Mouse (Mus musculus): Measurements from ENCODE around the gene Abracl.

Abracl gene

DNA sequence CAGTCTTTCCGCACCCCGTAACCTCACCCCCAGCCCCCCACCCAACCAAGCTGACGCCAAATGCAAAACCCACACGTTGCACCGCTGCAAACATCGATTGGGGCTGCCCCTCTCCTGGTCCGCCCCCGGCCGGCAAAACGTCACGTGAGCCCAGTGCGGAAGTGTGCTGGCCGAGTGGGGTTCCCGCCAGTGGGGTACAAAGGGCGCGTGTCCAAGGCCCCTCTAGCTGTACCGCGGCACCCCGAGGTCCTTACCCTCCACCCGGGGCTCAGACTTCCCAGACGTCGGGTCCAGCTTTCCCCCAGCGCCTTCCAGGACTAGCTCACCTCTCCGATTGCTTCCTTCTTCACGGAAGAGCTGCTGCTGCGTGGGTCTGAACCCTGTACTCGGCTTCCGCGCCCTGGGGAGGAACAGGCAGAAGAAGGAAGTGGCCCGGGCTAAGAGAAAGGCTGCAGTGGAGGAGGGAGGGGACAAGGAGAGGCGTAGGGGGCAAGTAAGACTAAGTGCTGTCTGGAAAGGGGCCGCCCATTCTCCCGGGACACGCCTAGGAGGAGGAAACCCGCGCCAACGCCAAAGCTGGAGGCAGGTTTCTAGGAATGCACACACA lies at the start of gene Abracl:
Abracl (minus strand) TSS at position 548 of the 607 bp plus-strand sequence.
- DNase-seq: peak; percentile 59 to 68

DNA sequence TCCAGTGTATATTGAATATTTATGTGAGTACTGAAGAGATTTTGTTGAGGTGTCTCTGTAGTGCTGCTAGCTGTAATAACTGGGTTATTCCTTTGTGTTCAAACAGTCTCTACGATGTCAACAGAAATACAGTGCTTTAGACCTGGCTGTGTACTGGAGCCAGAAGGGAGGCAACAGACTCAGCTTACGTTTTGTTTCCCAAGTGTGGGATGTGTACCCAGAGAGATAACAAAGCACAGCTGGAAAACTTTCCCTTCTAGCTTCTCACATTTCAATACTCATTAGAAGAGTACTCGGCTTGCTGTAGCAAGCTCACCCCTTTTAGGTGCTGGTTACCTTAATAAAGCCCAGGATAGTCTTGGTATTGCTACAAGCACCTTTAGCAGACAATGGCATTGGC lies 49.8 kb upstream of the Abracl start:
- no peak for DNase-seq

DNA sequence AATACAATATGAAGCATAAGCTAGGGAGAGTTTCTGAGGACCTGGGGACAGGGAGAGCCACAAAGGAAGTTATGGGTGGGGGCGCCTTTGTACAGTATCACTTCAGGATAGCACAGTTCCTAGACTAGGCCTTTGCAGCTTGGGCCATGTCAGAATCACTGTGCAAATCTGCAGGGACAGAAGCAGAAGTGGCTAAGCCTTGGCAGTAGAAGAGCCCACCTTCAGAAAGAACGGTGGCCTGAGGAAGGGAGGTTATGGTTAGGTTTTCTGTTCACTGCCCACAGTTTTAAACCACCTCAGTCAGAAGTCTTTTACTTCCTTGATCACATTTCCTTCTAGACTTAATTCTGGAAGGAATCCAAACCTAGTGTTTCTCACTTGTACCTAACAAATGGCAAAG lies 47.5 kb upstream of the Abracl start:
- no peak for DNase-seq

DNA sequence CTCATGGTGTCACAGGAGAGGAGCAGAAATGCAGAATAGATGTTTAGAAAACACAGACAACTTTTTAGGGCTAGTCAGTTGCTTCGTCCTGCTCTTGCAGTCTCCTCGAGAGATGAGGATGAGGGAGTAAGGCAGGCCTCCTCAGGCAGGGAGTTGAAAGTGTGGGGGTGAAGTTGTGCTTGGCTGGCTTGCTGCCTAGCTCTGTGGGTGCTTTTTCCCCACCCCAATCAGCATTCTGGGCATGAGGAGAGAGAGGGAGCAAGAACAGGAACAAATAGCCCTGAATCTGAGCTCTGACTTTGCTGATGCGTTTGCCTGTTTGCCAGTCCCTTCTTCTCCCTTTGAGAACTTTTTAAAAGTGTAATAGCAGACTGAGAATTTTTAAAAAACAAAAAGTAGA lies 47.1 kb upstream of the Abracl start:
- DNase-seq: peak in 1 of 2 experiments; percentile 38

DNA sequence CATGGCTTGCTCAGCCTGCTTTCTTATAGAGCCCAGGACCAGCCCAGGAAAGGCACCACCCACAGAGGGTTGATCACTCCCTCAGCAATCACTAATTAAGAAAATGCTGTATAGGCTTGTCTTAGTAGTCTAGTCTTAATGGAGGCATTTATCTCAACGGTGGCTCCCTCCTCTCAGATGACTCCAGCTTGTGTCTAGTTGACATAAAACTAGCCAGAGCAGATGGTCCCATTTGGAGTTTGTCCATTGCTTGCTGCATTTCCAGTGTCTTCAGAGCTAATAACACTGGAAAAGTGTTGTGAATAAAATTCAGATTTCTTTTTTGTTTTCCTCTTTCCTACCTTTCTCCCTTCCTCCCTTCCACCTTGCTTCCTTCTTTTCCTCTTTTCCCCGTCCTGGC lies 46.5 kb upstream of the Abracl start:
- peak; percentile 26 to 59 for DNase-seq

DNA sequence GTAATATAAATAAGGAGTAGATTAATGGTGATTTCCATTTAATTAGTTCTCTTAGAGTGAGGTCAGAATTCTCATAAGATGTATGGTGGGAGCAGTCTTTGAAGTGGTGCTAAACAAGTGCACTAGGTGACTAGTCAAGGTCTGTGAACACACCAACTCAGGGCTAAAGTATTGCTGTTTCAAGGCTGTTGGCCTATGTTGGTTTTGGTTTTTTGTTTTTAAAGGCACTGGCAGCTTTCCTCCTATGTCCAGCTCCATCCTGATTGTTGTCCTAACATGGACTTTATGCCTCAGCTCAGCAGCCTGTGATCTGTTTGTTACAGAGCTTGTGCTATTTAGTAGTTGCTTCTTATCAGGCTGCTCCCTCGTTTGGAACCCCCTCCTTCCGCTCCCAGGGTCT lies 45.8 kb upstream of the Abracl start:
- no peak for DNase-seq

DNA sequence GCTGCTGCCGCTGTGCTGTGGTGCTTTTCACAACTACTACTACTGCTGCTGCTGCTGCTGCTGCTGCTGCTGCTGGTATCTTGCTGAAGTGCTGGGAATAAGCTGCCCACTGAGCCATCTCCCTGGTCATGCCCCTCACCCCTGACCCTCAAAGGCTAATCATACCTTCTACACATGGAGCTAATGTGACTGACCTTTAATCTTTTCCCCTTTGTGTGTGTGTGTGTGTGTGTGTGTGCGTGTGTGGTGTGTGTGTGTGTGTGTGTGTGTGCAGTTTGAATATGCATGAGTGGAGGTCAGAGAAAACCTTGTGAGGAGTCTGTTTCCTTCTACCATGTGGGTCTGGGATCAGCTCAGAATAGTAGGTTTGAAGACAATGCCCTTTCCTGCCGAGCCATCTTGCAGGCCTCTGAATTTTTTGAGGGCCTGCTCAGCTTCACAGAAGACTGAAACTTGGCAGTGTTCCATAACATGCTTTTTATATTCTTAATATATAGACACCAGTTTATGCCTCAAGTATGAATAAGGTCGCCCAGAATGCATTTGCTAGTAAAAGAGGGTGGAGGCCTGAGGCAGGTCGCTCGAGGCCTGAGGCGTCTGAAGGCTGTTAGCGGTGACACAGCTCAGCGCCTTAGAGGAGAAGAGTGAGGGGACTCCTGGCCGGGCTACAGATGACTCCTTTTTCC lies 44.8 kb upstream of the Abracl start:
- DNase-seq: no peak

DNA sequence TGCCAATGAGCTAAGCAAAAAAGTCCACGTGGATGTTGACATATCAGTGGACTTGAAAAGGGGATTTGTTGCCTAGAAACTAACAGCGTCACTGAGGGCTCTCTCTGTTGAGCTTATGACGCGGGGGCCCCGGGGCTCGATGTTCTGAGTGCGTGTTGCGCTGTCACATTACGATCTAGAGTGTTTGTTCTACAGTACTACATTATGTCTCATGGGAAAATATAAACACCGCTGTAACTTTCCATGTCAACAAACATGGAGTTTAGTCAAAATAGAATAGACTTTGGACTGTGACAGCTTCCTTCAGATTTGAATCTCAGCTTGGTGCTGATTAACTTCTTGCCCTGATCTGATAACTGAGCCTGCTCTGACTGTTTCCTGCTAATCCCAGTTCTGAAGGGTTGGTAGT lies 42.9 kb upstream of the Abracl start:
- DNase-seq: no peak

DNA sequence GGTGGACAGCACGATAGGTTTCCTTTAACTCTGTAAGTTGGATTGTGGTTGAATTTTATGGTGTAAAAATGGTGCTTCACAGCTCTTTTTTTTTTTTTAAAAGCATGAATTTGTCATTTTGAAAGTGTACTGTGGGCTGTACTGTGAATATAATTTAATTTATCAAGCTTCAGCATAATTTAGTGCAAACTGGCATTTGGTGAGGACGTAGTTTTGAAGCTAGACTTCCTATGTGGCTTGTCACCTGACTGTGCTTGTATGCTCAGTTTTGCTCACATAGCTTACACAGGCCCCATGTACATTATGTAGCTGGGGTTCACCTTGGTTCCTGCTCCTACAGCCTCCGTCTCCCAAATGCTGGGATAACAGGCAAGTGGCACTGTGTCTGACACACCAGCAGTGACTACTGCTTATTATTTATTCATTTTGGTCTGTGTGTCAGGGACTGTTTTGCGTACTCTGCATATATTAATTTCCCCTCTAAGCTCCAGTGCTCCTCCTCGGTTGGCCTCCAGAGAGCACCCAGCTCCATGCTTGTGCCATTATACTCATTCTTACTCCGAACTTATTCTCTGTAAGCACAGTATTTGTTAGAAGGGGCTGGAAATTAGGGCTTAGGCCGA lies 41.6 kb upstream of the Abracl start:
- no peak for DNase-seq

DNA sequence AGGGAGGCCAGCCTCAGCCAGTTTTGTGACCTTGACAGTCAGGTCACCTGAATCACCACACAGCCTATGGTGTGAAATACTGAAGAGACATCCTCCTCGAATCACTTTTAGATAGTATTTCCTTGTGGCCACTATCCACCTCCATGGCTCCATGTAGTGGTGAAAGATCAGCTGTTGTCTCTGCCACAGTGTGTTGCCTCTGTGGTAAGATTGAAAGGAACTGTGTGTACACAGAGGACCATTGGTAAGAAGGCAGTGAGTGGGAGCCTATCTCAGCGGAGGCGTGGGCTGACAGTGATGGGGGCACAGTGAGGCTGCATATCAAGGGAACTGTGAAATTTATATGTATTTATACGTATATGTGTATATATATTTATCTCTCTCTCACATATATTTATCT lies 38.4 kb upstream of the Abracl start:
- DNase-seq: no peak

DNA sequence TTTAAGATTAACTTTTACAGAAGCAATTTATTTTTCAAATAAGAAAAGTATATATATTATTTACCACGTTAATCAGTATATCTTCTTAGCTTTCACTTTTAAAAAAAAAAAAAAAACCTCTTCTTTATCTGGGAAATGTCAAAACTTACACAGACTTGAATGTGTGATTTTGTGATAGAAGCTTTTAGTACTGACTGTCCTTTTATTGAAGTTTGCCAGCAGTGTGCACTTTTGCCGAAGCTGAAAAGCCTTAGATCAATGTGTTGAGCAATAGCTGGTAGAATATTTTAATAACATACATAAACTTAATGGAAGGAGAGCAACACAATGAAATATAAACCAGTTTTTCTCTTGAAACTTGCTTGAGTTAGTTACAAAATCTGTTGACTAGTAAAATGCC lies 37.7 kb upstream of the Abracl start:
- DNase-seq: no peak

DNA sequence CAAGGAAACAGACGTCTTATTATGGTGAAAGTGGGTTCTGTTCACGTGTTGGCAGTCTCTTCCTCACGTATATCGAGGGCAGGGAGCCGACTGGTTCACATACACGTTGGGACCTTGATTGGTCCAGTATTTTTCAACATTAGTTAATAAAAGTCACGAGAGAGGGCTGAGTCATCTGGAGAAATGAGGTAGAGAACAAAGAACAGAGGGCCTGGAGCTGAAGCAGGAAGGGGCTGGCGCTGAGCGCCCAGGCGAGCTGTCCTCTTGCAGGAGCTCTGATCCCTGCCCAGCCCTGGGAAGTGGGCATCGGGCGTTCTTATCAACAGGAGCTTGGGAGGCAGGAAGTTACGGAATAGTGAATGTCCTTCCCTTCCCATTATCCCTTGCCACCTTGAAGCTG lies 36.7 kb upstream of the Abracl start:
- no peak for DNase-seq

DNA sequence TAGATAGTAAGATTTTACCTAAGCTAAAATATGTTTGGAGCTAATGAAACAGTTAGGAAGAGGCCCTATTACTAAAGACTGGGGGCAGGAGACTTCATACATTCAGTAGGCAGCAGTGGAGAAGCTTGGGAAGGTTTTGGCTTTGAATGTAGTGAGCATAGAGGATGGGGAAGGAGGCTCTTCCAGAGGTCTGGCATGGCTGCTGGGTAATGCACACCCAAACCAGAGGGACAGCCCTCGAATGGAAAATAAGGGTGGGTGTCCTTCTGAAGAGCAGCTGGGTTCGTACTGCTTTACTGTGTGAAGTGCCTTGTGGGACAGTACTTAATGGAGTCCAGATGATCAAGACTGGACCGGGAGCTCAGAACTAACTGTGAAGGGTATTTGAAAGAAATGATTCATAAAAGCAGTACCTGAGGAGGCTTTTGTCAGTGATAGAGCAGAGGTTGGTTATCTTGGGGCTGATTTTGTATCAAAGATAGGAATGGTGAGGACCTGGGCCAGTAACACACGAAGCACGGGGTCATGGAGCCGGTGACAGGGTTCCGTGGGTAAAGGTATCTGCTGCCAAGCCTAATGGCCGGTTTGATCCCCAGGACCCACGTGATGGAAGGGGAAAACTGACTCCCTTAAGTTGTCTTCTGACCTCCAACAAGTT lies 35.7 kb upstream of the Abracl start:
- no peak for DNase-seq

DNA sequence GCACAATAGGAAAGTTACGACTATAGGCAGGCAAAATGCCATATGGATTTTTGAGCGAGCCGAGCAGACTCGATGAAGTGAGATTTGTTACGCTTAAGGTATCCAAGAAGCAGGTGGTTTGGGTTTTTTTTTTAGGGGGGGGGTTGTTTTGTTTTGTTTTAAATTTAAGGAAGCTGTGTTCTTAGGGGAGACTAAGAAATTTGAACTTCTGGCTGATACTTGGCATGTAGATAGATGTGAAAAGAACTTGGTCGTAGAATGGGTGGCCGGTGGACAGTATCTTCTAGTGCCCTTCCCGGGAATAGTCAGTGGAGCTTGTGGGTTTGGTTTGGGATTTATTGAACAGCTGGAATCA lies 33.3 kb upstream of the Abracl start:
- DNase-seq: peak in 1 of 2 experiments; percentile 9

DNA sequence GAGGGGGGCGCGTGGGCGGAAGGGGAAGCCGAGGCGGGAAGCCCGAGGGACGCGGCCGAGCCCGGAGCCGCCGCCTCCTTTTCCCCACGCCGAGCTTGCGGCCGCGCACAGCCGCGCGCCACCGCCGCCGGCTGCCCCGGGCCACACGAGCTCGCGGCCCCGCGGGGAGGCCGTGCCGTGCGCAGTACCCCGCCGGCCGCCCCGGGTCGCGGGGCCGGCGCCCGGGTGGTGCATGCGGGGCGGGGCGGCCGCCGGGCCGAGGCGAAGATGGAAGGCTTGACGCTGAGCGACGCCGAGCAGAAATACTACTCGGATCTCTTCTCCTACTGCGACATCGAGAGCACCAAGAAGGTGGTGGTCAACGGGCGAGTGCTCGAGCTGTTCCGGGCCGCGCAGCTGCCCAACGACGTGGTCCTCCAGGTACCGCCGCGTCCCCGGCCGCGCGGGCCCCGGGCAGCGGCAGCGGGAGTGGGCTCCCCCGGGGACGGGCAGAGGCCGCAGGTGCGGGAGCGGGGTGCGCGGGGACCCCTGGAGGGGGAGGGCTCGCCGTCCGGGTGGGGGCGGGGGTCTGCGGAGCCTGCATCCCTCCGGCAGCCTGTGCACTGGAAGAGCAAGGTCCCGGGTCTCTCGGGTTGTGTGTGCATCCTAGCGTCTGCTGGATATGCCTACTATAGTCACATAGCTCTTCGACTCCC lies 32.8 kb upstream of the Abracl start, which contains the start of gene Reps1:
Reps1 (plus strand) TSS at position 166 of the 695 bp plus-strand sequence.
- peak; percentile 62 to 69 for DNase-seq

DNA sequence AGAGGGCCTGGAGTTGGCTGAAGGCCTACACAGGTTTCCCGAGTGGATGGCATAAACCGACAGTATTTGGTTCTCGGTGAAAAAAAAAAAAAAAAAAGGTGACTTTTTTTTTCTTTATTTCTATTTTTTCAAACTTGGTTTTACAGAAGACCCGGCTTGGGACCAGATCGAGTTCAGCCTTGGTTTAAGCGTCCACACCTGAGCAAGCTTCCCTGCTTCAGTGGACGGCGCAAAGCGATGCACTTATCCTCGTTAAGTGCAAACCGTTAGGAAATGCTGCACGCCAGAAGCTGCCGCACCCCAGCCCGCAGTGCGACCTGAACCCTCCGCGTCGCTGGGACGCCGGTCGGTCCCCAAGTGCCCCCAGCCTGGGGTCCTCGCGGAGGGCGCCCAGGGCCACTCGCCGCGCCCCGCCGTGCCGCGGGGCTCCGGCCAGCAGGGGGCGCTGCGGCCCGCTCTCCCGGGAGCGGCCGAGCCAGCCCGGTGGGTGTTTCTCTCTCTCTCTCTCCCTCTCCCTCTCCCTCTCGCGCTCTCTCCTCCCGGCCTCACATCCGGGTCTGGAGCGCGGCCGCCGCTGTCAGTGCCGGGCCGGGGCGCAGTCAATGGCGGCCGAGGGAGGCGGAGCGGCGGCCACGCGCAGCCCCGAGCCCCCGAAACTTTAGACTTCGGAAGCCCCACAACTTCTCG lies 32.1 kb upstream of the Abracl start:
- peak; percentile 88 to 91 for DNase-seq

DNA sequence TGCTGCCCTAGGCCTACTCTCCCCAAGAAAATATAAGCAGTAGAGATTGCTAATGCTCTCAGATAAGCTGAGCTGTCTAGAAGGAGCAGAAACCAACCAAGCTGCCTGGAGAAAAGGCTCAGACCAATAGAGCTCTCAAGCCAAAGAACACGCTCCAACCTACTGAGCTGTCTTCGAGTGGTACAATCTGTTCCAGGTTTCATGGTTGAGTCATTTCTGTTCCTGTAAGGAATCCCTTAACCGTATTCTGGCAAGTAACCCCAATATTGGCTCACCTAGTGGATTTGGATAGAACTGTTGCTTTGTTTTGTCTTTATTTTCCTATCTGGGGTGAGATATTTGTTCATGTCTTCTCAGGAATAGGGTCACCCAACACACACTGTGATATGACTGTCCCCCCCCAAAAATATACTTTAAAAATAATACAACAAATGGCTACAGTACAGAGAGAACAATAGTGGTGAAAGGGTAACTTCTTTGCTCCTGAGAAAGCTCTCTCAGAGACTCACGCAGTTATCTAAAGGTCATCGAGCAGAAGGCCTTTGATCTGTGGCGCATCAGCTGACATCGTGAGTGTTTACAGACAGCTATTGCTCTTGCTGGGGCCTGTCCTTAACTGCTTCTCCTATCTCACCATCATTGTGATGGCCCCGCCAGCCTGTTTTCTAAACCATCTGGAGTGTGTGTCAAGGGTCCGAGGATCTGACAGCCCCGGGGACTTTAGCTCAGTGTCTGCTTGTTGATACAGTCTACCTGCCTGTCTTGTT lies 24.5 kb upstream of the Abracl start:
- peak in 1 of 2 experiments; percentile 1 for DNase-seq

DNA sequence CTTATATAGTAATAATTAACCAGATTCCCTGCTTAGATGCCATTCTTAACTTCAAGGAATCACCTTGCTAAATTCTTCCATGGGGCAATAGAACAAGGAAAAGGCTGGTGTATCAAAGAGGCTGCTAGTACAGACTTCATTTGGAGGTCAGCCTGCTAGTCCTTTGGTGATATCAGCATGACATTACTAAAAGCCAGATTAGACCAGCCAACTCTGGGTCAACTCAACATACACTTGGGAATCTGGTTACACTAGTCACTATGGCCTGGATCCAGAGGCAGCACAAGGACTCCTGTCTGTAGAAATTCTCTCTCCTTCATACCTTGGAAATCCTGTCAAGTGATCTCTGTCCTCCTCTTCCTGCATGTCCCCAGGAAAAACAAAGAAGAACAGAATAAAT lies 23.3 kb upstream of the Abracl start:
- peak in 1 of 2 experiments; percentile 0 for DNase-seq

DNA sequence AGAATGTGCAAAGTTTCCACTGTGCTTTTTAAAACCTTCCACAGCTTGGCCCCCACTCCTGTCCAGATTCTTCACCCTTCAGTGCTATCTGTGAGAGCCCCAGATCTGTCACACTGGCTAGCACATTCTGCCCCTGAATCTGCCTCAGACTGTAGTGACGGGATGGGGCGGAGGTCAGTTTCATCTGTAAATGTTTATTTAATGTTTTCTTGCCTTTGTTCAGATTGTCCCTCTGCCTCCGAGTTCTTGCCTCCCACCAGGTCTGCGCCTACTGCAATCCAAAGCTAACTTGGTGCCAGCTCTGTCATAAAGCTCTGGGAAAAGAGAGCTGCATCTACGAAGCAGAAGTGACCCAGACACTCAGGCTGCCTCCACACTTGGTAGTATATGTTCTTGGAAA lies 13.8 kb upstream of the Abracl start:
- DNase-seq: no peak

DNA sequence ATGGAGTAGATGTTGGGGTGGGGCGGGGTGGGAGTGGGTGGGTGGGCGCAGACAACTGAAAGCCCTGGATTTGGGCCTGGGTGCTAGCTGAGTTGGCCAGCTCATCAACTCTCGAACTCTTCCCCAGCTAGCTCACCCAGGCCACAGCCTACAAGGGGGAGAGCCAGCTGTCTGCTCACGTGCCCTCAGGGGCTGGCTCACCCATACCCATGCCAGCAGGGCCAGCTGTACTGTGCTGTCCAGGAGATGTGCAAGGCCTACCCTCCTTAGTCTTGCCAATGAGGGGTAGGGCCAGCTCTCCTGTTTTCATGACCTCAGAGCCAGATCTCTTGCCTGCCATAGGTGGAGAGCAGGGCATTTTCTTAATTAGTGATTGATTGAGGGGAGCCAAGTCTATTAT lies 11.3 kb upstream of the Abracl start:
- no peak for DNase-seq

DNA sequence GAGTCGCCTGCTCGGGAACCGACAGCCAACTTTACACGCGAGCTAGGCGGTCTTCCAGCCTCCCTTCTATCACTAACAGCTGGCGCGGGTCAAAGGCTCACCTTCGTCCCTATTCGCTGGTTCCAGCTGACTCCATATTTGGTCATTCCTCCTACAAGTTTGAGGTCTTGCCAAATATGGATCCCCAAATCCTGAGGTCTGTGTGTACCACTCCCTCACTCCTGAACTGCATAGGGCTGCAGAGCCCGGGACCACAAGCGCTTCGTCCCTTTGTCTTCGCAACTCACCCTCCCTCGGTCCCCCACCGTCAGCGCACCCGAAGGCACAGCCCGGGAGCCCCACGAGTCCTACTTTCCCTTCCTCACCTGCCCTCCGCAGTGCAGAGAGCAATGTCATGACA lies 776 bp downstream of the Abracl start:
- peak; percentile 48 to 49 for DNase-seq

All from cerebellum, postnatal 25 days (tissue).